Comparison of ENCODE assay signal across 9 mouse cellular contexts in genomic region chr1:63246862-63247521, GRCm38 (mm10). TPM values are rescaled to one million over a fixed set of nuclear protein-coding genes. Genes with fewer than 3 reads are reported as not detected.
A peak's percentile ranks its signal among the peaks of the same experiment; 100 is the strongest.
DNase-seq lines count a peak whose midpoint lies in the region; ATAC-seq lines count a peak whose summit lies in the region.
"Had no signal": no experiment of that assay in that cellular context is flagged by ENCODE, and none has a peak within 500 bp of the region (broad histone marks: within the 10 kb centered on the region; RNA-seq: fewer than 3 reads in every experiment).

No protein-coding gene starts in this region.

- H3K4me2 ChIP-seq in heart, embryonic 16.5 days (ENCODE audit: low read depth, low read length) = peak overlapping the region; percentile 23; the same call in 1 of the 2 replicates
- H3K4me2 ChIP-seq in hindbrain, embryonic 11.5 days (replicated peaks; ENCODE audit: low read depth, low read length) = peak overlapping the region; percentile 32
- H3K4me2 ChIP-seq in midbrain, embryonic 15.5 days = peak overlapping the region; percentile 53

- H3K27ac ChIP-seq in heart, embryonic 16.5 days (ENCODE audit: low read length) = no peak overlapping the region
- no peak overlapping the region for H3K27ac ChIP-seq in hindbrain, embryonic 11.5 days (ENCODE audit: low read depth, low read length)
- peak overlapping the region; percentile 78; the same call in 1 of the 2 replicates for H3K27ac ChIP-seq in midbrain, embryonic 15.5 days

- no peaks in the 10 kb centered on the region; the same call in 1 of the 2 replicates for H3K9me3 ChIP-seq in heart, embryonic 16.5 days (replicated peaks; ENCODE audit: control insufficient read depth, low read length)
- no peaks in the 10 kb centered on the region for H3K9me3 ChIP-seq in hindbrain, embryonic 11.5 days (ENCODE audit: control insufficient read depth, low read length)
- no peaks in the 10 kb centered on the region for H3K9me3 ChIP-seq in midbrain, embryonic 15.5 days

- H3K36me3 ChIP-seq in heart, embryonic 16.5 days (ENCODE audit: control insufficient read depth, insufficient read depth) = no peaks in the 10 kb centered on the region
- no peaks in the 10 kb centered on the region for H3K36me3 ChIP-seq in hindbrain, embryonic 11.5 days (ENCODE audit: control insufficient read depth, insufficient read depth, low read length)
- H3K36me3 ChIP-seq in midbrain, embryonic 15.5 days (replicated peaks) = no peaks in the 10 kb centered on the region

- H3K4me1 ChIP-seq in heart, embryonic 16.5 days (ENCODE audit: control insufficient read depth, insufficient read depth, low read length) = peaks cover 5% of the 10 kb centered on the region
- no peaks in the 10 kb centered on the region for H3K4me1 ChIP-seq in hindbrain, embryonic 11.5 days (replicated peaks; ENCODE audit: control insufficient read depth, insufficient read depth, low read length)
- H3K4me1 ChIP-seq in midbrain, embryonic 15.5 days = peaks cover 6% of the 10 kb centered on the region

- H3K4me3 ChIP-seq in heart, embryonic 16.5 days (ENCODE audit: low read length) = 0 out of 2 replicates have a peak overlapping the region, but pooled peaks have one; percentile 14
- peak overlapping the region; percentile 19; the same call in 1 of the 2 replicates for H3K4me3 ChIP-seq in hindbrain, embryonic 11.5 days (ENCODE audit: low read depth, low read length)
- H3K4me3 ChIP-seq in midbrain, embryonic 15.5 days = peak overlapping the region; percentile 17; the same call in 1 of the 2 replicates

- DNase-seq in heart, adult 18-20 months = no peak
- DNase-seq in embryo, embryonic 10 days (ENCODE audit: low spot score) = peak; percentile 90
- peak; percentile 82 for DNase-seq in hindbrain, embryonic 11.5 days (ENCODE audit: low spot score)
- DNase-seq in gastrocnemius, adult 8-10 months (ENCODE audit: low spot score in 2 of 2) = no peak
- no peak for DNase-seq in kidney, postnatal 14 days
- no peak for DNase-seq in adrenal gland, postnatal 14 days
- DNase-seq: kidney, adult 2 months had no signal

- H3K27me3 ChIP-seq in heart, embryonic 16.5 days (ENCODE audit: control insufficient read depth, insufficient read depth, low read length) = peaks cover 66% of the 10 kb centered on the region
- H3K27me3 ChIP-seq in hindbrain, embryonic 11.5 days (ENCODE audit: control insufficient read depth, insufficient read depth, low read length) = peaks cover 28% of the 10 kb centered on the region
- peaks cover 45% of the 10 kb centered on the region for H3K27me3 ChIP-seq in midbrain, embryonic 15.5 days (replicated peaks)

- WGBS in heart, embryonic 16.5 days = 5% methylated on average over 16 of the region's 16 CpGs
- WGBS in hindbrain, embryonic 11.5 days = under 1% methylated on average over 16 of the region's 16 CpGs
- WGBS in midbrain, embryonic 15.5 days = under 1% methylated on average over 16 of the region's 16 CpGs

- no peak for ATAC-seq in heart, embryonic 16.5 days (replicated peaks; ENCODE audit: extremely low read depth, insufficient read depth, low FRiP score)
- peak; percentile 89 for ATAC-seq in hindbrain, embryonic 11.5 days (ENCODE audit: low FRiP score)
- ATAC-seq in midbrain, embryonic 15.5 days (replicated peaks) = peak; percentile 87

- no peak overlapping the region for H3K9ac ChIP-seq in heart, embryonic 16.5 days (ENCODE audit: low read length)
- no peak overlapping the region for H3K9ac ChIP-seq in hindbrain, embryonic 11.5 days (ENCODE audit: low read depth, low read length)
- H3K9ac ChIP-seq in midbrain, embryonic 15.5 days = no peak overlapping the region

RNA-seq across cellular contexts. Expression of gene Zdbf2, which starts 26.1 kb away (rescaled TPM):
- 3.2 and 5.0 TPM in 2 replicates for polyA plus RNA-seq in heart, embryonic 16.5 days (2015; fragmentation: Nextera tagmentation; extraction: Ambion mirVana)
- under 1 TPM; 0.22 to 0.41 TPM for total RNA-seq in heart, adult 18-20 months (2021)
- polyA plus RNA-seq in hindbrain, embryonic 11.5 days (2014; fragmentation: Nextera tagmentation; extraction: Ambion mirVana) = 16.1 and 24.7 TPM in 2 replicates
- 40.9 and 52.5 TPM in 2 replicates for polyA plus RNA-seq in midbrain, embryonic 15.5 days (2015; fragmentation: Nextera tagmentation; extraction: Ambion mirVana)
- total RNA-seq in gastrocnemius, adult 8-10 months (2022) = under 1 TPM; 0.13 to 0.65 (median 0.27) TPM
- total RNA-seq in adrenal gland, postnatal 14 days (2021) = 13.4 and 21.1 TPM in 2 replicates

RNA-seq across cellular contexts. Expression of gene Gpr1, which starts 32.6 kb away (rescaled TPM):
- 0.12 and 0.30 TPM in 2 replicates for polyA plus RNA-seq in heart, embryonic 16.5 days (2015; fragmentation: Nextera tagmentation; extraction: Ambion mirVana)
- total RNA-seq in heart, adult 18-20 months (2021) = under 1 TPM; 0.17 to 0.51 TPM
- 0.08 and 0.27 TPM in 2 replicates for polyA plus RNA-seq in hindbrain, embryonic 11.5 days (2014; fragmentation: Nextera tagmentation; extraction: Ambion mirVana)
- polyA plus RNA-seq in midbrain, embryonic 15.5 days (2015; fragmentation: Nextera tagmentation; extraction: Ambion mirVana) = 0.66 and 1.2 TPM in 2 replicates
- under 1 TPM; 0.15 to 0.52 (median 0.44) TPM for total RNA-seq in gastrocnemius, adult 8-10 months (2022)
- total RNA-seq in adrenal gland, postnatal 14 days (2021) = 0.22 and 0.56 TPM in 2 replicates

Comparison
In these comparisons a context has a peak if more than half of its experiments do, and no peak if none do; other contexts are left out.
1. DNase-seq: peak in embryo, embryonic 10 days (single experiment) and hindbrain, embryonic 11.5 days (single experiment); none in heart, adult 18-20 months (0 of 2), gastrocnemius, adult 8-10 months (0 of 2), kidney, postnatal 14 days (single experiment) and adrenal gland, postnatal 14 days (single experiment).
2. Peak in every context shown above with its lines, with median percentiles within 50 percentile points of each other: H3K4me2 ChIP-seq and H3K4me3 ChIP-seq.